Mouse (Mus musculus) neural tube, embryonic 10.5 days (tissue): ENCODE data around the gene Zfp790.
"Not testable (repeated sequence)": the region's sequence is repeated elsewhere in the genome, so short reads cannot be mapped to it uniquely, and the experiment has no call there.

Experiments
- DNase-seq: peaks from one replicate; pipeline ENCODE4 v3.0.0-alpha.2; 2017; ENCODE audit warnings: low spot score; ENCODE audit errors: extremely low spot score

Gene Zfp790

DNA sequence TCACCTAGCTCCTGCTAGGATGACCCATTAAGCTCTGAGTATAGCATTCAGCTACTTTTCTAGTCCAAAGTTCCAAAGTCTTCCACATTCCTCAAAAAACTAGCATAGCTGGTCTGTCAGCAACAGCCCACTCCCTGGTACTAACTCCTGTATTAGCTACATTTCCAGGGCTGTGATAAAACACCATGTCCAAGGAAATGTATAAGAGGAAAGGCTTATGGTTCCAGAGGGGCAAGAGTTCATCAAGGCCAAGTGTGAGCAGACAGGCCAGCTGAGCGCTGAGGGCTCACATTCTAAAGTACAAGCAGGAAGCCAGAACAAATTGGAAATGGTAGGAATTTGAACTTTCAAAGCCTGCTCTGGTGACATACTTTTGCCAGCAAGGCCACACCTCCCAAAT lies 26.2 kb downstream of the Zfp790 start:
- no peak for DNase-seq

DNA sequence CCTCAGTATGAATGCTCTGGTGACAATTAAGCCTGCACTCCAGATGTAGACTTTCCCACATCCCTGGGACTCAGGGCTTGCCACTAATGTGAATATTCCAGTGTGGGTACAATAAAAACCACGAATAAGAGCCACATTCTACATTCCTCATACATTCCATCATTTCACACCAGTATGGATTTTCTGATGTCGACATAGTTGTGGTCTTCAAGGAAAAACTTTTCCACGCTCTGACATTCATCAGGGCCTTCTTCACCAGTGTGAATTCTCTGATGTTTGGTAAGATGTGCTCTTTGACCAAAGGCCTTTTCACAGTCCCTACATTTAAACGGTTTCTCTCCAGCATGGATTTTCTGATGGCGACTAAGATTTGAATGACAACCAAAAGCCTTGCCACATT lies 28.7 kb downstream of the Zfp790 start:
- no peak for DNase-seq

DNA sequence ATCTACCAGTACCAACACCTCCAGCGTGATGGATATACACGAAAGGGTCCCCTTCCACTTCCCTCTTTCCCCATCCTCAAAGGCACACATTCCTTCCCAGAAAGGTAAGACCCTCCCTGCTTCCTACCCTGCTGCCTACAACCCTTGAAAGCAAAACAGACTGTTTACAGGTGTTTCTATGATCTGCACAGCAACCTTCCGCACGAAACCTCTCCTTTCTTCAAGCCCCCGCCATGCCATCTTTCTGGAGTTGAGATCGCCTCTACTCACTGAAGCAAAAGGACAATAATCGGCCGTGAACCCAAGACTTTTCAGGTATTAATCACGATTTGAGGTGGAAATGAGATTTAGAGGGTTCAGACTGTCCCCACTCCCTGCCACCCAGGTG lies 36.9 kb downstream of the Zfp790 start:
- DNase-seq = no peak

DNA sequence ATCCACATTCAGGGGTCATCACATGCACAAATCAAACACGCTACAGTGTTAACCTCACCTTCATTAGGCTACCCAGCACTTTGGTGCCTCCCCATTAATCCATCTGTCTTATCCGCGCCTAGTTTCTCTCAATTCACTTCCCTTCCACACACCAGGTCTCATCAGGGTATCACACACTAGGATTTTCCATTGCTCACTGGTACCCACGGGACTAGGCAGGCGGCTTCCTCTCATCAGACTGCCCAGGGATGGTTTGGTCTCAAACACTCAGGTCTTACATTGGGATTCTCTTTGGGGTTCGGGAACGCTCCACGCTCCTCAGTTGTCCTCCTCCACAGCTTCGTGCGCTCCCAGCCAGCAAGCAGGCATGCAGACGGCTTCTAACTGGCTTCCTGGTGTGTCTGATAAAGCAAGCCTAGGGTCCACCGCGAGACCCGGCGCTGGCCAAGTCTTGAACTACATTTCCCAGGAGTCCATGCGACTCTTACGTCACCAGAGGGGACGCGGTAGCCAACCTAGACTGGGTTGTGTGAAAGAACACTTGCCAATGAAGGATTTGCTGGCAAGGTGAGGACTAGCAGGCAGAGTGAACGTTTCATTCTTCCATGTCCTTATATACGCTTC lies 37.4 kb downstream of the Zfp790 start, which contains the start of gene Zfp940:
TSS of gene Zfp940 (minus strand) at position 451 of the 624 bp plus-strand sequence.
- DNase-seq = peak; percentile 83

DNA sequence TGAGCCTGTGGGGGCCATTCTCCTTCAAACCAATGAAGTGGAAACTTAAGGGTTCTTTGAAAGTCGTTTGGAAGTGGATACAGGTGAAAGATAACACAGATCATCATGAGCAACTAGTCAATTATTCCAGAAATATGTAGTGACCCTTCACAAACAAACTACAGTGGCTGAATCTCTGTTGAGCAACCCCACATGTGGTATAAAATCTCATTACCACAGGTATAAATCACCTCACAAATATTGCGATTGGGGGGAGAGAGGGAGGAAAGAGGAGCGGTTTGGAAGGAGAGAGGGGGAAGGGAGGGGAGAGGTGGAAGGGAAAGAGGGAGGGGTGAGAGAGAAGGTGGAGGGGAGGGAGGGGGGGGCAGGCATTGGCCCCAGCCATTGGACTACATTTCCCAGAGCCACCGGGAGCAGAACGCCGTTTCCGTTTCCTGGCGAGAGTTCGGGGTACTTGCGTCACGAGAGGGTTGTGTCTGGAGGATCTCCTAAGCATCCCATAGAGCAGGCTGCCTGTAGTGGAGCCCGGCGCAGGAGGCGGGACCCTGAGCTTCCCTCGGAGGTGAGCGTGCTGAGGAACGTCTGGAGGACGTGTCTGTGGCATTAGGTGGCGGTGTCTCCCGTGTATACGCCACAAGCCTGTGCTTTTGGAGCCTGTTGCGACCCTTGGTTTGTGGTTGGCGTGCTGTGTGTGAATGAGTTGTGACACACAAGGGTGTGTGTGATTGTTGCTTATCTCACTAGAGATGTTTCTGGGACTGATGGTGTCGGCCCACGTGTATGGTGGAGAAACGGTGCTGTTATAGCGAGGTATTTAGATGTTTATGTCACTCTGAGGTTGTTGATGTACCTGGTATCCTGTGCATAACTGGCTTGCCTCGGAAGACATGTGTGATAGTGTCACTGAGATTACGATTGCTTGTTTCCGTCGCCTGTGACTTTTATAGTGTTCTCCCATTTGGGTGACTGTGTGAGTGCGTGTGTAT lies 43.9 kb downstream of the Zfp790 start, which contains the start of gene Zfp420:
TSS of gene Zfp420 (plus strand) at position 448 of the 986 bp plus-strand sequence.
- peak; percentile 80 for DNase-seq

DNA sequence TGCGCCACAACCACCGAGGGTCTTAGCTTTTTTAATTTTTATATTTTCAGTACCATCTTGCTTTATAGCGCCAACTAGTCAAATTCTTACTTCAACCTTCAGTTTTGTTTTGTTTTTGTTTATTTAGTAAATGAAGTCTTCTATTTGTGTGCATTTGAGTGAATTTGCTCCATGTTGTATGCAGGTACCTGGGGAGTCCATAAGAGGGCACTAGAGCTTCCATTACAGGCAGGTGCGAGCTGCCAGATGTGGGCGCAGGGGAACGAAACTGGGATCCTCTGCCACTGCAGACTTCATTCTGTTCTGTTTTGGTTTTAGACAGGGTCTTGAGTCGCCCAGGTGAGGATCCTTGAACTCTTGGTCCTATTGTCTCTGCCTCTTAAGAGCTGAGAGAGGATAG lies 45.7 kb downstream of the Zfp790 start:
- no peak for DNase-seq

DNA sequence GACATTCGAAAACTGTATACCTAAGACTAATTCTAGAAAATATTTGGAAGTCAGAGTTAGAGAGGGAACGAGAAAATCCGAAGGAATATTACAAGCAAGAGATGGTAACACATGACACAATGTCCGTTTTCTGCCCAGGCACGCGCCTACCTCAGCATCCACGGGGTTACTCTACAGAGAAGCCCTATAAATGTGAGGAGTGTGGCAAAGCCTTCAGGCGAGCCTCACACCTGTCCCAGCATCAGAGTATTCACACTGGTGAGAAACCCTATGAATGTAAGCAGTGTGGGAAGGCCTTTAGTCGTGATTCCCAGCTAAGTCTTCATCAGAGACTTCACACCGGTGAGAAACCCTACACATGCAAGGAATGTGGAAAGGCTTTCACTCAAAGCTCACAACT lies 58.3 kb downstream of the Zfp790 start:
- DNase-seq = no peak

DNA sequence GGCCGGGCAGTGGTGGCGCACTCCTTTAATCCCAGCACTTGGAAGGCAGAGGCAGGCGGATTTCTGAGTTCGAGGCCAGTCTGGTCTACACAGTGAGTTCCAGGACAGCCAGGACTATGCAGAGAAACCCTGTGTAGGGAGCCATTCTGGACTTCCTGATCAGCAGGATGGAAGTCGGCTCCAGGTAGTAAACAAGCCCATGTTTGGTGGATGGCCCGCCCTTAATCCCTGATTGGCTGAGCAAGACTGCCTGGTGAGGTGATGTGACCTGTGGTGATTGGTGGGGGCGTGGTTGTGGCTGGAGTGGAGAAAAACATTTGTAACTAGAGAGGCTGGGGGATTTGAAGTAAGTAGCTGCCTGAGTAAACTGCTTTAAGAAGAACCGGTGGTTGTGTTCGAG lies 61.6 kb downstream of the Zfp790 start:
- not testable (repeated sequence) for DNase-seq

DNA sequence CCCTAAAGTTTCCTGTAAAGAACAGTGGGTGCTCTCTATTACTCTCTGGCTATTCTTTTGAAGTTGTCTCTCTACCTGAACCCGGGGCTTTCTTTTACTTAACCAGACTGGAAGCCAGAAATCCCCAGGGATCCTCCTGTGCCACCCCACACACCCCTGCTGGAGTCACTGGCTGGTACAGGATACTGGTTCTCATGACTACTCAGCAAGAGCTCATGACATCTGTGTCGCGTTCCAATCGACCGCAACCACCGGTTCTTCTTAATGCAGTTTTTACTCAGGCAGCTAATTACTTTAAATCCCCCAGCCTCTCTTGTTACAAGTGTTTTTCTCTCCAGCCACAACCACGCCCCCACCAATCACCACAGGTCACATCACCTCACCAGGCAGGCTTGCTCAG lies 64.1 kb downstream of the Zfp790 start:
- DNase-seq = no peak
